Mouse (Mus musculus): ENCODE data around the gene Cdc42bpb.

- no peak for TF ChIP-seq POLR2A (IDR thresholded peaks at IDR 0.05; ENCODE audit: borderline replicate concordance, extremely low read depth, low read depth, low read length)
- TF ChIP-seq CTCF (IDR thresholded peaks at IDR 0.05; ENCODE audit: insufficient read depth, low read length), result no peak
Observed at GRCm38 (mm10) chr12:111375559-111375958, 2.0 kb downstream of the Cdc42bpb start.
